Mouse (Mus musculus) C2C12 (cell line): ENCODE data around the gene Plekha3.

ENCODE experiments used
- CEBPB ChIP-seq: IDR thresholded peaks from one replicate; pipeline ENCODE4 v1.6.1; 2011; ENCODE audit warnings: low read depth, mild to moderate bottlenecking, control low read depth, moderate library complexity
- CTCF ChIP-seq: IDR thresholded peaks from one replicate; pipeline ENCODE4 v1.5.1; 2011; ENCODE audit not compliant: control insufficient read depth, insufficient read depth, insufficient read length
- FOSL1 ChIP-seq: IDR thresholded peaks from one replicate; pipeline ENCODE4 v1.8.0; 2011; ENCODE audit warnings: mild to moderate bottlenecking, low read length; ENCODE audit not compliant: poor library complexity, insufficient read depth, severe bottlenecking
- MYOD1 ChIP-seq: IDR thresholded peaks from one replicate; pipeline ENCODE4 v1.6.1; 2011; ENCODE audit warnings: low read depth; ENCODE audit not compliant: control insufficient read depth, insufficient read length
- MYOG ChIP-seq: IDR thresholded peaks from one replicate; pipeline ENCODE4 v1.6.1; 2011; ENCODE audit not compliant: control insufficient read depth, insufficient read length; ENCODE audit errors: extremely low read depth

GRCm38 (mm10) chr2:76673472-76674081 is 1.5 kb upstream of the Plekha3 start:
- TF ChIP-seq CTCF (no peak), MYOG (no peak), CEBPB (no peak), FOSL1 (no peak), MYOD1 (no peak)
